Mouse (Mus musculus) hindlimb bud, embryonic 11.5 days (tissue): ENCODE results near the gene Cox7a2.
A peak's percentile ranks its signal among the peaks of the same experiment; 100 is the strongest.

Source experiments
- DNase-seq: peaks from one replicate; pipeline ENCODE4 v3.0.0-alpha.2; 2012; ENCODE audit warnings: low read depth, low spot score; ENCODE audit errors: extremely low spot score

Gene Cox7a2

GRCm38 (mm10) chr9:79759385-79760005 is at the start of gene Cox7a2:
Gene Cox7a2 (minus strand): TSS chr9:79759878.
- peak; percentile 70 for DNase-seq

GRCm38 (mm10) chr9:79809411-79809810 is 49.7 kb upstream of the Cox7a2 start:
- no peak for DNase-seq

GRCm38 (mm10) chr9:79807178-79807577 is 47.5 kb upstream of the Cox7a2 start:
- DNase-seq = no peak

- DNase-seq = peak; percentile 37
Observed at GRCm38 (mm10) chr9:79806317-79807075, 46.8 kb upstream of the Cox7a2 start.

GRCm38 (mm10) chr9:79805426-79805825 is 45.7 kb upstream of the Cox7a2 start:
- no peak for DNase-seq

GRCm38 (mm10) chr9:79796461-79797135 is 36.9 kb upstream of the Cox7a2 start:
- DNase-seq = no peak

- no peak for DNase-seq
Observed at GRCm38 (mm10) chr9:79795076-79795475, 35.4 kb upstream of the Cox7a2 start.

GRCm38 (mm10) chr9:79792841-79793835 is 33.5 kb upstream of the Cox7a2 start, which contains the start of gene Tmem30a:
Gene Tmem30a (minus strand): TSS chr9:79793507.
- peak; percentile 77 for DNase-seq

GRCm38 (mm10) chr9:79785794-79786085 is 26.1 kb upstream of the Cox7a2 start:
- no peak for DNase-seq

- DNase-seq = no peak
Observed at GRCm38 (mm10) chr9:79784934-79785793, 25.5 kb upstream of the Cox7a2 start.

- DNase-seq = no peak
Observed at GRCm38 (mm10) chr9:79784439-79784838, 24.8 kb upstream of the Cox7a2 start.

GRCm38 (mm10) chr9:79779354-79779753 is 19.7 kb upstream of the Cox7a2 start:
- no peak for DNase-seq

GRCm38 (mm10) chr9:79766991-79767545 is 7.4 kb upstream of the Cox7a2 start:
- no peak for DNase-seq

GRCm38 (mm10) chr9:79765329-79765728 is 5.7 kb upstream of the Cox7a2 start:
- DNase-seq = no peak

GRCm38 (mm10) chr9:79762519-79762918 is 2.8 kb upstream of the Cox7a2 start:
- DNase-seq = no peak

GRCm38 (mm10) chr9:79760076-79760475 is 398 bp upstream of the Cox7a2 start:
- peak; percentile 46 for DNase-seq

- DNase-seq = no peak
Observed at GRCm38 (mm10) chr9:79755311-79755710, 4.4 kb downstream of the Cox7a2 start.

GRCm38 (mm10) chr9:79751846-79752245 is 7.8 kb downstream of the Cox7a2 start:
- DNase-seq = no peak

GRCm38 (mm10) chr9:79750709-79751108 is 9.0 kb downstream of the Cox7a2 start:
- no peak for DNase-seq

- no peak for DNase-seq
Observed at GRCm38 (mm10) chr9:79745036-79745435, 14.6 kb downstream of the Cox7a2 start.
